Mouse (Mus musculus) spleen, postnatal 10 days (tissue): ENCODE data around the gene Msl3.
"Not testable (repeated sequence)": the region's sequence is repeated elsewhere in the genome, so short reads cannot be mapped to it uniquely, and the experiment has no call there.

Experiments
- DNase-seq, 2 experiments: peaks; one replicate each; pipeline ENCODE4 v3.0.0; 2021 to 2022; ENCODE audit warnings: low spot score in 2 of 2

The Msl3 gene

DNA sequence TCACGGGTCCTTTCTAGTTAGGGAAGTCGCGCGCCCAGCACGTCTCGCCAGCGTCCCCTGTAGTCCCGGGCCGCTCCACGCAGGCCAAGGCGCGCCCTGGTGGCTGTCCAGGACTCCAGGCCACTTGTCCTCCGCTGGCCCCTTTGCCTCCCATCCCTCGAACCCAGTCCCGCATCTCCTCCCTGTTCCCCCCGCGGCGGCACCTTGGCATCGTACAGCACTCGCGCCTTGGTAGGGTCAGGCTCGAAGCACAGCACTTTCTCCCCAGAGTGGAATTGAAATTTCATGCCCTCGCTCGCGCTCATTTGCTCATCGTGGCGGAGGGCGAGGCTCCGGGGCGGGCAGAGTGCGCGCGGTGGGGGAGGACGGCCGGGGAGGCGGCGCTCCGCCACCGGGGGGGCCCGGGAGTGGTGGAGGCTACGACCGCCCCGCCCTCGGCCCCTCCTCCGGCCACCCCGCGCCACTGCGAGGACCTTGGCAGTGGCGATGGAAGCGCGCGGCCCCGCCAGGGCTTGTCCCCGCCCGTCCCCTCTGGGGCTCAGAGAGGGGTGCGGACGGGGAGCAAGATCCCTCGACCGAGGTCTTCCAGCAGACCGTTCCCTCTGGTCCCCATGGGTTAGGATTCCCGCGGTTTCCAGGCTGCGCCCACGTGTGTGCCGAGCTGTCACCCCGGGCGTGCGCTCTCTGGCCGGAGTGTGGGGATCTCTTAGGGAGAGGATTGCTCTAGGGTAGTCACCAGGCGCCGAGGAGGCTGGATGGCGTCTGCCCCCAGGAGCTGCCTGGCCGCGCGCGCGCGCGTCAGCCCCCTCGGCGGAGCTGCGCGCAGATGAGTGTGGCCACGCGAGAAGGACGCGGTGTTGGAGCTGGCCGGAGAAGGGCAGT, at the start of gene Msl3:
TSS of gene Msl3 (minus strand) at position 374 of the 882 bp plus-strand sequence.
- DNase-seq = peak; percentile 65 to 85

DNA sequence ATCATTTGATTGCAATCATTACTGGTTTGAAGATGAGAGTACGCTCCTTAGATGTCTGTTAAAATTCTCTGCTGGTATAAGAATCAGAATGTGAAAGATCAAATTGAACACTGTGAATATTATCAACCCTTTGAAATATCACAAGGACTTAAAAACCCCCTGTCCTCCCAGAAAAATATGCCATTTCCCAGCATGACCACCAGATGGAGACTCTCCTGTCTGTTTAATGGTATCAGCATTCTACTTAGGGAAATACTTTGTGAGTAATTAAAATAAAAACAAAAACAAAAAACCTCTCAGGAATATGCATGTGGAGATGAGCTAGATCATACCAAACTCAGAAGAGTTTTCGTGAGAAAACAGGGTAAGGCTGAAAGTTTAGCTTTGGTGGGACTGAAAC, 44.3 kb upstream of the Msl3 start:
- DNase-seq = peak in 1 of 2 experiments; percentile 11

DNA sequence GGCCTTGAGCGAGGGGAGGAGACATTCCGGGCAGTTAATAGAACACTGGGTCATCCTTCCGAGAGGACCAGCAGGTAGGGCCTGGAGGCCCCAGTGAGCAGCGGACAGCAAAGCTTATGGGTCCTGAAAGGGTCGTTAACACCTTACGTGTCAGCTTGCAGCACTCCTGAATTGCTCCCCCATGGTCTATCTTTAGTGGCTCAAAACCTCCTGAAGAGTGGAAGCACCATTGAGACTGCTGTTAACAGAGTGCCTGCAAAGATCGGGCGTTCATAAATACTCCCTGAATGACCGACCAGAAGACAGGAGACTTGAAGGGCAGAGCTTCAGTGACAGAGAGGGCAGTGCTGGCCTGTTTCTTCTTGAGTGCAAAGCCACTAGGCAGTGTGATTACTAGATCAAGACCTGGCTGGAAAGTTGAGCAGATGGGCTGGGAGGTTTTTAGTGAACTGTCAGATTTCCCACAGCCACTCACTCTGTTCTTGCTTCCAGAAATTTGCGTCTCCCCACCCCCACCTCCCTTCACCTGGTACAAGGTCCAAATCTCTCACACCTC, 787 bp upstream of the Msl3 start:
- no peak for DNase-seq

DNA sequence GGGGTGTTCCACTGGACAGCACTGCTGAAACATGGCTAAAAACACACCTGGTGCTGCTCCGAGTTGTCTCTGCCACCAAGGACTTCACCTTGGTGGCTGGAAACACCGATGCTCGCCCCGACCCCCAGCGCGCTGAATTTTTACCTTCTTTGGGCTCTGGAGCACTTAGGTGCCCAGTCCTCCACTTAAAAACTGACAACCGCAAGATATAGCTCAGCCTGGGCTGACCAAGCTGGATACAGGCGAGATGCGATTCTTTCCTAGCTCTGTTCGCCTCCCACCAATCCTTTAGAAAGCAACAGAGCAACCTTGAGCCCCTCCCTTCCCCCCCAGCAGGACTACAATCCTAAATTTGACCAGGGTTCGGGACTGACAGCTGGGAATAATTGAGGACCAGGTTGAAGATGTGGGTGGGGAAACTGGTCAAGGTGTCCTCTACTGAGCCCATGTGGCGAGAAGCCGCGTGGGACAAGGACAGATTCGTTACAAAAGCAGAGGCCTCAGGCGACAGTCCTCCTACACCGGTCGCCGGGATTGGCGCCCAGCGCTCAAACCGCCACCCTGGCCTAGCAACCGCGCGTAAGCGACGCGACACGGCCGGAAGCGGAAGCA, 679 bp downstream of the Msl3 start:
- peak in 1 of 2 experiments; percentile 12 for DNase-seq

DNA sequence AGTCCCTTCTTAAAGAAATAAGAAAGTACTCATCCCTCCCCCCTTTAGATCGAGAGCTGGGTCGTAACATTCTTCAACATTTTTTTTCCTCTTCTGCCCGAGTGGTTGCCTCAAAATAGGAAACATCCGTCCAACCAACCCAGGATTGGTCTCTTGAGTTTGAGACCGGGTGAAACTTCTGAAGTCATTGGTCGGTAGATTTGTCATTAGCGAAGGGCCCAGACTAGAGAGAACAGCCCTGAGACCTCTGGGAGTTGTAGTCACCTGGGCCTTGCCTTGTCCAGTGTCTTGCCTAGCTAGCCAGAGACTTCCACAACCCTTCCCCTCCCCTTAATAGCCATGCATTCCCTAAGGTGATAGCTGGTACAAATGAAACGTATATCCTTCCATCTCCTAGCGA, 1.3 kb downstream of the Msl3 start:
- peak in 1 of 2 experiments; percentile 59 for DNase-seq

DNA sequence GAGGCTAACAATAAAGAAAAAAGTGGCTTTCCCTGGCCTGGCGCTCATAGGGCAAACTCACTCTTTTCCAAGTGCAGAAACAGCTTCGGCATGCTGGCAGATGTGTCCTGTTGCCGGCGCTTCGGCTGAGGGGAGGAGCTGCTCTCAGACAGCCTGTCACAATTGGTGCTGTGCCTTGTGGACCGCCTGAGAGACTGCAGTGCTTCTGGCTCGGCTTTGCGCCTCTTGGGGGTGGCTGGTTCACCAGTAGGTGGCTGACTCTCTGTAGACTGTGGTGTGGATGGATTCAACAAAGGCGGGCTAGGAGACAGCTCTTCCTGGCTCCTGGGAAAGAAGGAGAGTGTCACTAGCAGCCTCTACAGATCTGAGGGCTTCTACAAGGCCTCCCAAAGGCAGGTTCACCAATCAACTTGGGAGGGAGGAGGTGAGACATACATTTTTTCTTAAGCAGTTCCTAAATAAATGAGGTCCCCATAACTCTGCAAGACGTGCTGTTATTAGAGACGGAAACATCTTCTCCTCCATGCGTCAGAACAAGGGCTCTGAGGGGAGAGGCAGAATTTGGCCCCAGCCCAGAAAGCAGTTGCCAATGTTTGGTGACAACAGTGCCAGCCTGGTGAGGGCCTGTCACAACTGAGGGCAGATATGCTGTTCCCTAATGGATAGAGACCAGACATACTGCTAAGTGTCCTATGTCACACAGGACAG, 9.6 kb downstream of the Msl3 start:
- no peak for DNase-seq

DNA sequence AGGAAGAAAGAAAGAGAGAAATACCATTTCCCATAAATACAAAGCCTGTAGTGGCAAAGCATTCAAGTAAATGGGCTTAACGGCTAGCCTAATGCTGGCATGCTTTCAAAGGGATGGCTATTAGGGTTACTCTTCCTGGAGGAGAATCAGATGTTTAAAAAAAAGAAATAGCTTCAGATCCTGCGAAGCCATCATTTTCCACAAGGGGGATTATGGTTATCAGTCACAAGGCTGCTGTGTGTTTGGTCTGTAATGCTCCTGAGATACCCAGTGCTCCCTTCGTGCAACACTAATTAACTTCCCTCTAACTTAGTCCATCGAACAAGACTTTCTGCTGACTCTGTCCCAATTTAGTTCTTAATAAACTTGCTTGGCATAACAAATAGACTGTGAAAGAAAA, 13.5 kb downstream of the Msl3 start:
- DNase-seq = no peak

DNA sequence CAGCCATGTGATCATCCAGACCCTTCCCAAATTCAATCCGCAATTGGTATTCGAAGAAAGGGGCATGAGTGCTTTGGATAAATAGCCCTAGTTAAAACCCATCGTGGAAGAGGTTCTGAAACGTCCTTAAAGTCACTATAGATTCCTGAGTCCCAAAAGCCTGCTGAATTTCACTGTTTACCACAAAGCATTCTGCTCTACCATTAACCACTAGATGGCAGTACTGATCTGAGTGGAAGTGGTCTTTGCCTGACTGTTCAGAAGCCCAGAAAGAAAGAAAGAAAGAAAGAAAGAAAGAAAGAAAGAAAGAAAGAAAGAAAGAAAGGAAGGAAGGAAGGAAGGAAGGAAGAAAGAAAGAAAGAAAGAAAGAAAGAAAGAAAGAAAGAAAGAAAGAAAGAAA, 13.9 kb downstream of the Msl3 start:
- not testable (repeated sequence) for DNase-seq

DNA sequence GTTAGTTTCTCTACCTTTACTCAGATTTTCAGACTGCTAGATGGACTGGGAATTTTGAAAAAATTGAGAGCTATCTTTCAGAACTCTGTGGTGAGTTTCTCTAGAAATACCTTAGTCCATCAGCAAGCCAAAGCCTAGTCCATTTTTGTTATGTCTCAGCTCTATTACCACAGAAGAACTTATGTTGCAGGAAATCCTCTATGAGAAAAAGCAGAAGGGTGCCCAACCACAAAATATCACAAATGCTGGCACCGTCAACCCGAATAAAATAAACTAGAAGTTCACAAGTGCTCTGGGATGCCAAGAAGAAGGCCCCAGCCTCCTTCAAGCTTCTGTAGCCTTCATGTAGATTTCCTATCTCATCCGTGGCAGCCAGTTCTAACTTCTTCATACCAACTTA, 14.4 kb downstream of the Msl3 start:
- DNase-seq = no peak

DNA sequence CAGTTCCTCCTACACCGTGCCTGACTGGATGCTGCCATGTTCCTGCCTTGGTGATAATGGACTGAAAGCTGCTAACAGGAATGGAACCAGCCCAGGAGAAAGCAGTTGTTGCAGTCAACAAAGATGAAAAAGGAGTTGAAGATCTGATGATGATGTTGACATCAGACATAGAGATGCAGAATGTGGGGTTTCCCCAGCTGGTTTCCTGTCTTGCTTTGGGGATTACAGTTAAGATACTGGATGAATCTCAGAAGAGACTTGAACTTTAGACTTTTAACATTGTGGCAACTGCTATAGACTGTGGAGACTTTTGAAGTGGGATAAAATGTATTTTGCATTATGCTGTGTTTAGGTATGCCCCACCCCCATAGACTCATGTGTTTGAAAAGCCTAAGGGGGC, 15.9 kb downstream of the Msl3 start:
- no peak for DNase-seq

DNA sequence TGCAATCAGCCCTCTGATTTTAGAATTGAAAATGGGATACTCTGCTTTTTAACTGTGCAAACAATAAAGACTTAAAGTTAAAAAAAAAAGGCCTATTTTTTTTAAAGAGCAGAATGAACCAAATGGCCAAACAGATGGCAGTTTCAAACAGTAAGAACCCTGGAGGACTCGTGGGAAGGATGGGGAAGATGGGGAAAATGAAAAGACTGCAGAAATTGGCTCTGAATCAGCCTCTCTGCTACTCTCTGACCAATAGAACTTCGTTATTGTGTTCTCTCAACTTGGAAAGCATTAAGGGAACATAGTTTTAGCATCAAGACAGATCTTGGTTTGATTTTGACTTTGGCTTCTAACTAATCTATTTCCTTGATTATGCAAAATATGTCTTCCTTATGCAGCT, 24.4 kb downstream of the Msl3 start:
- no peak for DNase-seq

DNA sequence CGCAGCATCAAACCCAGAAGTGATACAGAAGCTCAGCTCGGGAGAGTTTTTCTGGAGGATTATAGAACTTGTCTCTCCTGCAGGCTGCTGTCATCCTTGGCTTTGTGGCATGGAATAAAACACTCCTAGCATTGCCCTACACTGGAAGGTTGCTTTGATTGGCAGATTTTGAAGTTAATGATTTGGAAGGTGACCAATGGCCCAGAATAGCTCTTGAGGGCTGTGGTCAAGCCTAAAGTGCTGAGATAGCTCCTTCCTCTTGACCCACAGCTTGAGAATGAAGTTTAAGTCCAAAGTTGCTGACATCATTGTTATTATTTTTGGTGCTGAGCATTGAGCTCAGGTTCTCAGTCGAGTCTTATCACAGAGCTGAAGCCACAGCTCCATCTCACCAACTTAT, 26.0 kb downstream of the Msl3 start:
- DNase-seq = no peak

DNA sequence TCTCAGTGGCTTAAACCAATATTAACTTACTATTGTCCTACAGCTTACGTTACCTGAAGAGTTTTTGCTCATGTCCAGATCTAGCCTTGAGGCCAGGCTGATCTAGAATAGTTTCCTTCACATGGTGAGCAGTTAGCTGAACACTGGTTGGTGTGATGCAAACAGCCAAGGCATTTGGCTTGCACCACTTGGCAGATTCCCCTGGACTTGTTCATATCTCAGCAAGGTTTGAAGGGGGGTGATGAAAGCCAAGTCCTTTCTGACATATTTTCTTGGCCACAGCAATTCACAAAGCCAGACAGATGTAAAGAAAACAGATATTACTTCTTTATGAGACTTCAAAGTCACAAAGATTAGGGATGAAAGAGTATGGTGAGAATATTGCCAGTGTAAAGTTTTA, 30.2 kb downstream of the Msl3 start:
- DNase-seq = no peak

DNA sequence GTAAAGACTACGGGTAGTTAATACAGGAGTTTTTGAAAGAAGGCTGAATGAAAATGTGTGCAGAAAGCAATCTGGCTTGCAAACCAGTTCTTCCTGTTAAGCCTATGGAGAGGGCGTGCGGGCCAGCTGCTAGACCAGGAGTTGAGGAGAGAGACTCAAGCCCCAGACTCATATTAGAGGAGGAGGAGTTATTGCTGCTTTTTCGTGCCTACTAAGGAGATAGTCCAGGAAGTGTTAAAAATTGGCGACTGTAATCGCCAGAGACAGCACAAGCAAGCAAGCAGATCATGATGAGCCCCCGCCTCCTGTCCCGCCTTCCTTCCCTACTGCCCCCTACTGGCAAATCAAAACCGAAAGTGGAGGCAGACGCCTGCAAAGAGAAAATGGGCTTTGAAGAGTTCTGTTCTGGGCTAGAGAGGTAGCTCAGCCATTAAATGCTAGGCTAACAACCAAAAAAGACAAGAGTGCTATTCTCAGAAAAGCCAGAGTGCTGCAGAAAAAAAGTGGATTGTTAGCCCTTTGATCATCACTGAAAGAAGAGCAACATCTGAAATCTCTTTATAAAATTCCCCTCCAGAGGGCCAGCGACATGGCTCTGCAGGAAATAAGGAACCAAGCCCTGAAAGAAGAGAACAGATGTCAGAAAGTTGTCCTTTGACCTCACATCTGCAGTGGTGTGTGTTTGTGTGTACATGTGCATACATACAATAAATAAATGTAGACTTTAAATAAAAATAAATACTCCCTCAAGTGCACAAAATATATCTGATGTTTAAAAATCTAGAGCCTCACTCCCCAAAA, 33.9 kb downstream of the Msl3 start:
- peak; percentile 20 to 73 for DNase-seq
